Mouse (Mus musculus) lung, postnatal 25 days (tissue): ENCODE results near the gene Cfd.
"Not testable (repeated sequence)": the region's sequence is repeated elsewhere in the genome, so short reads cannot be mapped to it uniquely, and the experiment has no call there.

Experiments
- DNase-seq: peaks from one replicate; pipeline ENCODE4 v3.0.0; 2022; ENCODE audit warnings: low spot score

Cfd gene

DNA sequence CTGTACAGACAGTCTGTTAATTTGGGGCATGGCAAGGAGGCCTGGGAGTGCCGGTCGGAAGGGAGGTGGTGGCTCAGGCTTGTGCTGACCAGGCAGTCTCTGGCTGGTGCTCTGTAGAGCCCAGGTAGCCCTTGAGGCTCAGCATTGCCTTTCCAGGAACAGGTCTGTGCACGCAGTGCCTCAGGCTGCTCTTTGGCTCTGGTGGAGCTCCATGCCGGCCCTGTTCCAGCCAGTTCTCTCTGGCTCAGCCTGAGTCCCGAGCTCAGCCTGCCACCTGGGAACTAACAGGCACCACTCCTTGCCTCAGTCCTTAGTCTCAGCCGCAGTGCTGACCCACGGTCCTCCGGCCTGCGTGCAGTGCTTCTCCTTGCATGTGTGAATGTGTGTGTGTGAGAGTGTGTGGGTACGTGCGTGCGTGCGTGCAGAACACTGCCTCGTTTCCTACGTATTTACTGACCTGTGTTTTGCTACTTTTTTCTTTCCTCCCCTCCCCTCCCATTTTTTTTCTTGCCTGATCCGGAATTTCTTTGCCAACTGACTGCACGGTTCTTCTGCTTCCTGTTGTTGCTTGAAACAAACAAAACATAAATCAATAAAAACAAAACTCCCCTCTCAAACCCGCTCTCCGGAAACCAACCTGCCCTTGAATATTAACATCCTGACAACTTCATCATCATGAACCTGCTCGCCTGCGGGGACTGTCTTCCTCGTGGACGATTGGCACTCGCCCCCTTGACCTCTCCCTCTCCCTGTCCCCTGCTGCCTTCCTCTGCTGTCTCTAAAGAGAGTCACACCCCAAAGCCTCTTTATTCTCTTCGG lies 29.2 kb upstream of the Cfd start:
- no peak for DNase-seq

GRCm38 (mm10) chr10:79862049-79862788 lies 28.4 kb upstream of the Cfd start:
- DNase-seq = no peak

DNA sequence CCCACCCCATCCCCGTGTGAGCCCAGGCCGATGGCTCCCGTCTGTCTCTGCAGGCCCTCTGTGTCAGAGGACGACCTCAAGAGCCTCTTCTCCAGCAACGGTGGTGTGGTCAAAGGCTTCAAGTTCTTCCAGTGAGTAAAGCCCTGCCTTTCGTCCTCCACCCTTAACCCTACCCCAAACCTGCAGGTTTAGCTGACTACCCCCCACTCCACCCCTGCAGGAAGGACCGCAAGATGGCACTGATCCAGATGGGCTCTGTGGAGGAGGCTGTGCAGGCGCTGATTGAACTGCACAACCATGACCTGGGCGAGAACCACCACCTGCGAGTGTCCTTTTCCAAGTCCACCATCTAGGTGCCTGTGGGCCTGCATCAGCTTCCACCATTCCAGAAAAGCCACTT lies 27.7 kb upstream of the Cfd start:
- no peak for DNase-seq

- DNase-seq = no peak
Observed at GRCm38 (mm10) chr10:79864351-79865188, 26.1 kb upstream of the Cfd start.

GRCm38 (mm10) chr10:79865189-79865601 lies 25.5 kb upstream of the Cfd start:
- no peak for DNase-seq

DNA sequence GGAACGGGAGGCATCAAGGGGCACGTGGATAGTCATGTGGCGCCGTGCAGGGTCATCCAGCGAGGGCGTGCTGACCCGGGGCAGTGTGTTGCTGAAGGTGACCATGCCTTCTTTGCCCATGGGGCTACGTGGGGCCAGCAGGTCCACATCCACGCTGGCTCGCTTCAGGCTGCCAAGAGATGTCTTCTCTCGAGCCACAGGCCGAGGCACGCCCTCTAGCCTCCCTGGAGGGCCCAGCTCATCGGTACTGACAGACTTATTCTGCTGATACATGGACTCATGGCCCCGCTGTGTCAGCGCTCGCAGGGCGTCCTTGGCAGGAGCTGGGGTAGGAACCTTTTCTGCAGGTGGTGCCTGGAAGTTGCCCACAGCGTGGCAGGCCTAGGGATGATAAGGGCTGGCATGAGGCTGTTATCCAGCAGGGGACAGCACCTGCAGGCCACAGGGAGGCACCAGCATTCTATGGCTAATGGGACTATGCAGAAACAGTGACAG lies 24.8 kb upstream of the Cfd start:
- DNase-seq = no peak

DNA sequence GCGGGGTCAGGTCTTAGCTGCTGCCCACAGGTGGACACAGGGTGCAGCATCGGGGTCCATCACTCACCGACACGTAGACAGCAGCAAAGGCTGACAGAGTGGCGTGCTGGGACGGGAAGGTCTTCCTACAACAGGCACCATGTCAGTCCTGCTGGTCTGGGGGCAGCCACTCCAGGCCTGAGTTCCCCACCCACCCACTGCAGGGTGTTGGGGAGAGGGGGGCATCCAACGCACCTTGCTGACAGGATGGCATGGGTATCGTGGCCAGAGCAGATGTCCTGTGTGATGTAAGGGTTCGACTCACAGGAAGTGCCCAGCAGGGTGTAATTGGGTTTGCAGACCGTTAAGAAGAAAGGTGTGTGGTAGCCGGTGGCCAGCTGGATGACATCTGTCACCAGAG lies 24.1 kb upstream of the Cfd start:
- no peak for DNase-seq

DNA sequence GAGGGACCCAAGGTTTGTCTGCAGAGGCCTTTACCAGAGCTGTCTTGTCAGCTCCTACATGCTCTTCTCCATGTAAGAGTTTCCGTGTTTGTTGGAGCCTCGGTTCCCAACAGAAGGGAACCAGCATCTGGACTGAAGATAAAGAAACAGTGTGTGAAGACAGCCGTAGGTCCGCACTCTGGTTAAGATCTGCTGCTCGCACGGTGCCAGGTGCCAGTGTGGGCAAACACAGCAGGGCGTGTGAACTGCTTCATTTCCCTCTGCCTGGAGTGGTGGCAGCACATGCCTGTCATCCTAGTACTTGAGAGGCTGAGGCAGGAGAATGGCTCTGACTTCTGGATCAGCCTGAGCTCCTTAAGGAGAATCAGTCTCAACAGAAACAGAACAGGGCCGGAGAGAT lies 18.8 kb upstream of the Cfd start:
- DNase-seq = no peak

- DNase-seq = no peak
Observed at GRCm38 (mm10) chr10:79872862-79873261, 17.8 kb upstream of the Cfd start.

DNA sequence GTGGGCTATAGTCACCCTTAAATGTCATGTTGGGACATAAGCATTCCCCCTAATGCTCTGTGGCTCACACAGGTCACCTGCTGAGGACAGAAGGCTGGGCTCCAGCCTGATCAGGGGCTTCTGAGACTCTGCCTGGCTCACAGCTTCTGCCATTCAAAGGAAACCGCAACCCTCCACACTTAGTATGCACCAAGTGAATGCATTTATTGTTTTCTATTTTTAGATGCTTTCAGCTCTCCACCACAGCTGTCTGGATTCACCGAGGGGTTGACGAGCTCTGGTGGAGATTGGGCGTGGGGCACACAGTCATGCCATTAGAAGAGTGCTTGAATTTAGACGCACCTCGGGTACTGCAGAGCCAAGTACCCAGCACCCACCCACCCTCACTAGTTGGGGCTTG lies 17.3 kb upstream of the Cfd start:
- no peak for DNase-seq

GRCm38 (mm10) chr10:79873715-79874289 lies 16.9 kb upstream of the Cfd start:
- no peak for DNase-seq

- no peak for DNase-seq
Observed at GRCm38 (mm10) chr10:79874290-79874862, 16.3 kb upstream of the Cfd start, which contains the start of the genes Prtn3 and Plppr3. Gene Prtn3, plus strand, starts transcription at chr10:79874476. Gene Plppr3, minus strand, starts transcription at chr10:79874634.

GRCm38 (mm10) chr10:79877174-79877573 lies 13.5 kb upstream of the Cfd start:
- no peak for DNase-seq

- peak; percentile 71 for DNase-seq
Observed at GRCm38 (mm10) chr10:79877757-79878156, 12.9 kb upstream of the Cfd start.

- DNase-seq = no peak
Observed at GRCm38 (mm10) chr10:79879527-79879926, 11.1 kb upstream of the Cfd start.

- no peak for DNase-seq
Observed at GRCm38 (mm10) chr10:79880721-79881120, 9.9 kb upstream of the Cfd start.

DNA sequence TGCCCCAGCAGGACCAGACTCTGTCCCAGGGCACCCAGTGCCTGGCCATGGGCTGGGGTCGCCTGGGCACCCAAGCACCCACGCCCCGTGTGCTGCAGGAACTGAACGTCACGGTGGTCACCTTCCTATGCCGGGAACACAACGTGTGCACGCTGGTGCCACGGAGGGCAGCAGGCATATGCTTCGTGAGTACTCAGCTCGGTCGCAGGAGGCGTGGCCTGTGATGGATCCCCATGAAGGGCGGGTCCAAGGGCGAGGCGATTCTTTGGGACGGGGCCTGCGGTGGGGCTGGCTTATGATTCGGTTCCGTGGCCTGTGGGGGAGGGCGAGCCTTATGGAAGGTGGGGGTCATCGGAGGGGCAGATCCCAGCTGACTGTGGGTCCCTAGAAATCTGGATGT lies 8.7 kb upstream of the Cfd start:
- DNase-seq = no peak

DNA sequence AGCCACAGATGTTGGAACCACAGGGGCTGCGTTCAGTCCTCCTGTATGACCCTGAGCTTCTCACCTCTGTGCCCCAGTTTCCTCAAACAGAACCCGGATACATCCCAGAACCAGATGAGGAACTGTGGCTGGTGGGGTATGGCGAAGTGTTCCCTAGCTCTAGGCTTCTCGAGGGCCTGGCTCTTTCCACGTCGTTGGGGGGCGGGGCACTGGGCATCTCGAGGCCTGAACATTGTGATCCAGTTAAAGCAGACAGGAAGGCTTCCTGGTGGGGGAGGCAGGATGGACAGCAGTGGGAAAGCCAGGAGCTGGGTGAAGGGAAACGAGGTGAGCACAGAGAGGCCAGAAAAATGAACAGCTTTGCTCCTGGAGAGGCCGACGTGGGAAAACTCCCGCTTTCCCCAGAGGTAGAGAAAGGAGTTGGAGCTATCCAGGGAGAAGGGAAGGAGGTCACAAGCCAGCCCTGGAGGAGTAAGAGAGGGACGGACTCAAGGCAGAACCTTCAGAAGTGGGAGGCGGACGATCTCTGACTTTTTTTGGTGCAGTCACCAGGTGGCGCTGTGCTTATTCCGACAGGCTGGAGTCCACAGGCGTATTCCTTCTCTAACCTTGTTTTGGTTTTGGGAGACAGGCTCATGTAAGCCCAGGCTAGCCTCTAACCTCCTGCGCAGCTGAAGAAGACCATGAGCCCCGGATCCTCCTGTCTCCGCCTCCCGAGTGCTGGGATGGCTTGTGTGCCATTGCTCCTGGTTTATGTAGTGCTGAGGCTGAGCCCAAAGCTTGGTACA lies 7.2 kb upstream of the Cfd start:
- peak; percentile 82 for DNase-seq

GRCm38 (mm10) chr10:79884446-79884845 lies 6.2 kb upstream of the Cfd start:
- peak; percentile 58 for DNase-seq

DNA sequence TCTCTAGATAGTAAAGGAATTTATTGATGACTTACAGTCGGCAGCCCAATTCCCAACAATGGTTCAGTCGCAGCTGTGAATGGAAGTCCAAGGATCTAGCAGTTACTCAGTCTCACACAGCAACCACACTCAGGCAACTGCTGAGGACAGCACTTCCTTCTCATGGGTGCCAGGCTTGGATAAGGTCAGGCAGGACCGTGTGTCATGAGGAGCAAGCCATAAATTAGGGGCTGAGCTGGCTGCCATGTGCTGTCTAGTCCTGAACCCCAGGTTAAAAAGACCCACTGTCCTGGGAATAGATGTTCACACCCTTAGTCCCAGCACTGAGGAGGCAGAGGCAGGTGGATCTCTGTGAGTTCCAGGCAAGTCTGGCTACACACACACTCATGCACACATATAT lies 5.7 kb upstream of the Cfd start:
- DNase-seq = not testable (repeated sequence)

DNA sequence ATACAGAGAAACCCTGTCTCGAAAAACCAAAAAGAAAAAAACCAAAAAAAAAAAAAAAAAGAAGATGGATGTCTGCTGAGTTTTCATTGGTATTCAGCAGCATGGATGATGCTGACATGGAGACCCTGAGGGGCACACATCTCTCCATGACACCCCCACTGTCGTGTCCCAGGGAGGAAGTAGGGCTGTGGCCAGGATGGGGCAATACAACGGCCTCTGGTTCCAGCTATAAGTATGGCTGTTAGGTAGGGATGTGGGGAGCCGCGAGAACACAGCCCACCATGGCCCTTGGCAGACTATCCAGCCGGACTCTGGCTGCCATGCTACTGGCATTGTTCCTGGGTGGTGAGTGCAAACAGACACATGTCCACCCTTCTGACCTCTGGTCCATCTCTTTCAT lies 4.6 kb upstream of the Cfd start, which contains the start of gene Elane:
Elane (plus strand) TSS at position 194 of the 400 bp plus-strand sequence.
- DNase-seq = no peak
